Mouse (Mus musculus) stomach, postnatal 0 days (tissue): ENCODE results near the gene Gm20425.

Experiments used
- CTCF ChIP-seq: IDR thresholded peaks from 2 replicates; pipeline ENCODE4 v1.5.1; 2016; ENCODE audit warnings: antibody characterized with exemption, low read depth, mild to moderate bottlenecking, moderate library complexity
- EP300 ChIP-seq: optimal IDR thresholded peaks from 2 replicates; pipeline ENCODE3; 2016; ENCODE audit warnings: antibody characterized with exemption

DNA sequence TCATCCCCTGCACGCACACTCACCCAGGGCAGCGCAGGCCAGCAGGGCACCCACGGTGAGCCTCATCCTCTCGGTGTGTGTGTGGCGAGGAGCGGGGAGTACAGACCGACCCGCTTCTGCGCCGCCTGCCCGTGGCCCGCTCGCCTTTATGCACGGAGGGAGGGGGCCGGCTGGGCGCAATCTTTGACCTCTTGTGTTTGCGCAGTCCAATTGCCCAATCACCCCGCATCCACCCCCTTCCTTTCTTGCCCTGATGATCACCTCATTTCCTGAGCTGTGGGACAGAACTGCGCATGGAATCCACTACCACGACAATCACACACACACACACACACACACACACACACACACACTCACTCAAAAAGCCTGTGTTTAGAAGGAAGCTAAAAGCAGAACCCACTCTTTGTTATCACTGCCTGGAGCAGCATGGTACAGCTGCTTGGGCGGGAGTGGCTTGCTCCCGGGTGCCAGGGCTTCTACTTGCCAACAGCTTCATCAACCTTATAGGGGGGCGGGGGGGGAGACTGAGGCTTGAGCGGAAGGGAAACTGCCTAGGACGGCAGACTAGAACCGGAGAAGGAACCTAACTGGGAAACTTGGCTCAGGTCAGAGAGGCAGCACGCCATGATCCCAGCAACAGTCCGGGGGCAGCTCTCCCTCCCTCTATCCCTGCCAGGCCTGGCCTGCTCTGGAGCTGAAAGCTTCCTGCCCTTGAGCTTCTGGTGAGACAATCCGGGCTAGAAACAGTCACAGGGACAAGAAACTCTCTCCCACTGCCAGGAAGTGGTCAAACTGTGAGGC, at the start of gene Gm20425, which contains the start of gene Trf:
- TF ChIP-seq CTCF, result no peak
- TF ChIP-seq EP300, result no peak
